Mouse (Mus musculus): ENCODE measurements at regions not wholly inside any gene's neighbourhood (a gene's known extent, or its start where the extent isn't known, plus 50 kb on each side); places are given as distances from the start of the nearest gene placed in this dataset.

DNA sequence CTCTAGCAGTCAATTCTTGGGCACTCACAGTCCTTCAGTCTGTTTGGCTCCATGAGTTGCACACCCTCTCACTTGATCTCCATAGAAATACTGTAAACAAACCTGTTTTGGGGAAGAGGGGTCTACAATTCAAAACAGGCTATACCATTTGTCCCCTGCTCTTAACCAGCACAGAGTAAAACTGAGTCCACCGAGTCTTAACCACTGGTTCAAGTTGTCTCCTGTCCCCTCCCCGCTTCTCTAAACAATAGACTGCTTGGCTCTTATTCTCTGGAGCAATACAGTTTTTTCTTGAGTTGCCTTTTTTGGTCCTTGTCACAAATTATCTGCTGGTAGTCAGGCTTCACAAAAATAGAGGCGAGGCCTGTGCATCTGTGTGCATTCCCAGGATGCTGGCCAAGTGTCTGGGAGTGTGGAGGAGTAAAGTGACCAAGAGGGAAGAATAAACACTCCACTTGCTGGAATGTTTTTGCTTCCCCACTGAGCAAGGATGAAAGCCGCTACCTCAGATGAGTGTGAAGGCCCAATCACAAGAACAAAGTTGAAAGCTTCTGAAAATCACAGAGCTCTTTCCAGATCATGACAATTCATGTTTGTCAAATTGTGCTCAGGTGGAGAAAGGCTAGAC, 695.3 kb downstream of the Cypt12 start:
- H3K27ac ChIP-seq (replicated peaks; ENCODE audit: low read depth, low read length): no peak overlapping the region
- DNase-seq (ENCODE audit: low spot score): no peak
- H3K9ac ChIP-seq (ENCODE audit: low read depth, low read length, severe bottlenecking): no peak overlapping the region
- H3K4me2 ChIP-seq (replicated peaks; ENCODE audit: low read depth, low read length, severe bottlenecking): no peak overlapping the region
- WGBS: 78% methylated on average over 4 of the region's 4 CpGs
- no peaks in the 10 kb centered on the region for H3K36me3 ChIP-seq (ENCODE audit: control insufficient read depth, insufficient read depth, low read length)
- H3K4me1 ChIP-seq (ENCODE audit: control insufficient read depth, insufficient read depth, low read length): no peaks in the 10 kb centered on the region
- ATAC-seq (ENCODE audit: low FRiP score, low read depth): no peak
- no peaks in the 10 kb centered on the region for H3K9me3 ChIP-seq (ENCODE audit: control insufficient read depth, low read length)
- no peaks in the 10 kb centered on the region for H3K27me3 ChIP-seq (ENCODE audit: control insufficient read depth, insufficient read depth, low read length)
- no peak overlapping the region for H3K4me3 ChIP-seq (replicated peaks; ENCODE audit: low read length)
- no peak for TF ChIP-seq POLR2A (IDR thresholded peaks at IDR 0.05; ENCODE audit: borderline replicate concordance, extremely low read depth, insufficient read depth, insufficient read length)

- no peak overlapping the region for H3K27ac ChIP-seq (replicated peaks; ENCODE audit: low read depth, low read length)
- 62% methylated on average over 7 of the region's 7 CpGs for whole genome bisulfite sequencing
- no peaks in the 10 kb centered on the region for H3K4me1 ChIP-seq (ENCODE audit: control insufficient read depth, insufficient read depth, low read length)
- H3K36me3 ChIP-seq (ENCODE audit: control insufficient read depth, insufficient read depth, low read length): no peaks in the 10 kb centered on the region
- peak; percentile 16 for DNase-seq (ENCODE audit: low spot score)
- no peak overlapping the region for H3K9ac ChIP-seq (ENCODE audit: low read depth, low read length, severe bottlenecking)
- ATAC-seq (ENCODE audit: low FRiP score, low read depth): no peak
- no peaks in the 10 kb centered on the region for H3K9me3 ChIP-seq (ENCODE audit: control insufficient read depth, low read length)
- no peaks in the 10 kb centered on the region for H3K27me3 ChIP-seq (ENCODE audit: control insufficient read depth, insufficient read depth, low read length)
- H3K4me3 ChIP-seq (replicated peaks; ENCODE audit: low read length): no peak overlapping the region
- H3K4me2 ChIP-seq (replicated peaks; ENCODE audit: low read depth, low read length, severe bottlenecking): no peak overlapping the region
- TF ChIP-seq POLR2A (IDR thresholded peaks at IDR 0.05; ENCODE audit: borderline replicate concordance, extremely low read depth, insufficient read depth, insufficient read length): no peak
Measured at GRCm38 (mm10) chr3:18645481-18645880, 697.3 kb downstream of the Cypt12 start.

- no peaks in the 10 kb centered on the region for H3K9me3 ChIP-seq (ENCODE audit: control insufficient read depth, low read length)
- no peak overlapping the region for H3K4me3 ChIP-seq (replicated peaks; ENCODE audit: low read length)
- no peak overlapping the region for H3K27ac ChIP-seq (replicated peaks; ENCODE audit: low read depth, low read length)
- 70% methylated on average over 7 of the region's 7 CpGs for WGBS
- ATAC-seq (ENCODE audit: low FRiP score, low read depth): no peak
- H3K36me3 ChIP-seq (ENCODE audit: control insufficient read depth, insufficient read depth, low read length): no peaks in the 10 kb centered on the region
- no peak for TF ChIP-seq POLR2A (IDR thresholded peaks at IDR 0.05; ENCODE audit: borderline replicate concordance, extremely low read depth, insufficient read depth, insufficient read length)
- no peaks in the 10 kb centered on the region for H3K4me1 ChIP-seq (ENCODE audit: control insufficient read depth, insufficient read depth, low read length)
- no peak overlapping the region for H3K4me2 ChIP-seq (replicated peaks; ENCODE audit: low read depth, low read length, severe bottlenecking)
- H3K27me3 ChIP-seq (ENCODE audit: control insufficient read depth, insufficient read depth, low read length): no peaks in the 10 kb centered on the region
- no peak for DNase-seq (ENCODE audit: low spot score)
- no peak overlapping the region for H3K9ac ChIP-seq (ENCODE audit: low read depth, low read length, severe bottlenecking)
Measured at GRCm38 (mm10) chr3:18645927-18646326, 697.7 kb downstream of the Cypt12 start.

- no peaks in the 10 kb centered on the region for H3K9me3 ChIP-seq (ENCODE audit: control insufficient read depth, low read length)
- WGBS: 72% methylated on average over 1 of the region's 1 CpGs
Measured at GRCm38 (mm10) chr3:18653557-18653956, 705.3 kb downstream of the Cypt12 start.

DNA sequence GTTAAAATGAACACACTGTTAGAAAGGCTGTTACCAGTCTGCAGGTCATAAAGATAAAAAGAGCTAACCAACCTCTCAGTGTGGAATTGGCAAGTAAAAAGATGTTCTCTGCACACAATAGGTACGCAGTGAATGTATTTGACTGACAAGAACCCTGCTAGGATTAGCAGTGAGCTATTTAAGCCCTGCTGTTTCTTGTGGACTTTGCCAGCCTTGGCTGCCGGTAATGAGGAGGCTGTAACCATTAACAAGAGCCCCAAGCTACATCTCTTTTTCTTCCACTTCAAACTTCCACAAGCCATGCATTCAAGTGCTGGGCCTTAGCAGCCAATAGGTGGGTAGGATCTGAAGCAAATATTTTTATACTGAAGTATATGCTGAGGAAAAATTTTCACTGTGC, 717.5 kb downstream of the Cypt12 start:
- Histone ChIP-seq H3K4me1 (ENCODE audit: control insufficient read depth, insufficient read depth, low read length) (no peaks in the 10 kb centered on the region), H3K27me3 (ENCODE audit: control insufficient read depth, insufficient read depth, low read length) (no peaks in the 10 kb centered on the region), H3K9me3 (ENCODE audit: control insufficient read depth, low read length) (no peaks in the 10 kb centered on the region), H3K4me3 (replicated peaks; ENCODE audit: low read length) (no peak overlapping the region), H3K27ac (replicated peaks; ENCODE audit: low read depth, low read length) (no peak overlapping the region), H3K36me3 (ENCODE audit: control insufficient read depth, insufficient read depth, low read length) (no peaks in the 10 kb centered on the region), H3K9ac (ENCODE audit: low read depth, low read length, severe bottlenecking) (no peak overlapping the region), H3K4me2 (replicated peaks; ENCODE audit: low read depth, low read length, severe bottlenecking) (no peak overlapping the region)
- no peak for TF ChIP-seq POLR2A (IDR thresholded peaks at IDR 0.05; ENCODE audit: borderline replicate concordance, extremely low read depth, insufficient read depth, insufficient read length)
- ATAC-seq (ENCODE audit: low FRiP score, low read depth) (no peak), DNase-seq (ENCODE audit: low spot score) (no peak)
- 27% methylated on average over 2 of the region's 2 CpGs for WGBS

More at GRCm38 (mm10) chr3:18653557-18653956, 705.3 kb downstream of the Cypt12 start:
- Histone ChIP-seq H3K4me3 (replicated peaks; ENCODE audit: low read length) (no peak overlapping the region), H3K27me3 (ENCODE audit: control insufficient read depth, insufficient read depth, low read length) (no peaks in the 10 kb centered on the region), H3K9ac (ENCODE audit: low read depth, low read length, severe bottlenecking) (no peak overlapping the region), H3K36me3 (ENCODE audit: control insufficient read depth, insufficient read depth, low read length) (no peaks in the 10 kb centered on the region), H3K27ac (replicated peaks; ENCODE audit: low read depth, low read length) (no peak overlapping the region), H3K4me1 (ENCODE audit: control insufficient read depth, insufficient read depth, low read length) (no peaks in the 10 kb centered on the region), H3K4me2 (replicated peaks; ENCODE audit: low read depth, low read length, severe bottlenecking) (no peak overlapping the region)
- DNase-seq (ENCODE audit: low spot score) (no peak), ATAC-seq (ENCODE audit: low FRiP score, low read depth) (no peak)
- no peak for TF ChIP-seq POLR2A (IDR thresholded peaks at IDR 0.05; ENCODE audit: borderline replicate concordance, extremely low read depth, insufficient read depth, insufficient read length)

Data from limb, embryonic 14.5 days (tissue).